Mouse (Mus musculus) c-Kit-negative CD71-positive TER-119-positive erythroid progenitor cells, embryonic 14.5 days (primary cell): ENCODE measurements around the gene Cd81.

Experiments used
- DNase-seq: peaks from one replicate; pipeline ENCODE4 v3.0.0-alpha.2; 2013; ENCODE audit warnings: low read depth, low spot score

Cd81 gene

GRCm38 (mm10) chr7:143111719-143112118 lies 59.2 kb downstream of the Cd81 start:
- no peak for DNase-seq

DNA sequence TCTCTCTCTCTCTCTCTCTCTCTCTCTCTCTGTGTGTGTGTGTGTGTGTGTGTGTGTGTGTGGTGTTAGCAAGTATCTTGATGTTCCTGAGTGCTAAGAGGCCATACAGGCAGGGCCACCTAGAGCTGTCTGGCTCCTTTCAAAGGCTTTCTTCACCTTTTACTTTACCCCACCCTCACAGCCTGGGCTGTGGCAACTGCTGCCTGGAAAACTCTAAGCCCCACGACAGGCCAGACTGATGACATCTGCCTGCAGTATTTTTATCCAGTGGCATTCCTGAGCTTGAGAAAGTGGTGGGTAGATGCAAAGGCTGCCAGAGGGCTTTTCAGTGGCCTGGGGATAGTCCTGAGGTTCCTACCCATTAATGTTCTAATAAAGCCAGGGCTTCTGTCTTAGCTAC lies 59.9 kb downstream of the Cd81 start:
- DNase-seq = no peak

DNA sequence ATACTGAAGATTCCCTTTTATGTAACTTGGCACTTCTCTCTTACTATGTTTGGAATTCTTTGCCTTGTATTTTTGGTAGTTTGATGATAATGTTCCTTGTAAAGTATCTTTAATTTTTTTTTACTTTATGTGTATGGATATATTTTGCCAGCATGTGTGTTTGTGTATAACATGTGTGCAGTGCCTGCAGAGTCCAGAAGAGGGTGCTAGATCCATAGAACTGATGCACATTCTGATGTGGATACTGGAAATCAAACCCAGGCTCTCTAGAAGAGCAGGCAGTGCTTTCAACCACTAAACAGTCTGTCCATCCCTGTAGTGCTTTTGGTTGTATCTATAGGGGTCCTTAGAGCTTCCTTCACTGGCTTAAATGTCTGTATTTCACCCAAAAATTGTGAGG lies 62.2 kb downstream of the Cd81 start:
- DNase-seq = no peak

DNA sequence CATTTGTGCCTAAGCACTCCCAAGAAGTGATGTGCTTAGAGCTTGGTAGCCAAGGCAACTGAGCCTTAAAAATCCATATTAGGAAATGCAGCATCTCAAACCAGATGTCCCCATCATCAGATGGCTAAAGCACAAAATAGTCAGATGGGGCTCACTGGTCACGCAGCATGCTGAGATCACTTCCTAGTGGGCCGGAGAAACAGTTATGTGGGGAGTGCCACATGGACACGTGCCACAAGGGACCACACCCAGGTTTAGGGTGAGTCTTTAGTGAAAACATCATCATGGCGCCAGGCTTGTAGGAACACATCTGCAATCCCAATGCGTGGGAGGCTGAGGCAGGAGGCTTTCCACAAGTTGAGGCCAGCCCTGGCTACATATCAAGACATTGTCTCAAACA lies 64.0 kb downstream of the Cd81 start:
- no peak for DNase-seq
